Mouse (Mus musculus) c-Kit-negative CD71-positive TER-119-positive erythroid progenitor cells, embryonic 14.5 days (primary cell): ENCODE data around the gene Zfp580.
A peak's percentile ranks its signal among the peaks of the same experiment; 100 is the strongest.

Experiments
- DNase-seq: peaks from one replicate; pipeline ENCODE4 v3.0.0-alpha.2; 2013; ENCODE audit warnings: low read depth, low spot score

The Zfp580 gene

GRCm38 (mm10) chr7:5035628-5036027 lies 15.7 kb upstream of the Zfp580 start:
- DNase-seq, result no peak

DNA sequence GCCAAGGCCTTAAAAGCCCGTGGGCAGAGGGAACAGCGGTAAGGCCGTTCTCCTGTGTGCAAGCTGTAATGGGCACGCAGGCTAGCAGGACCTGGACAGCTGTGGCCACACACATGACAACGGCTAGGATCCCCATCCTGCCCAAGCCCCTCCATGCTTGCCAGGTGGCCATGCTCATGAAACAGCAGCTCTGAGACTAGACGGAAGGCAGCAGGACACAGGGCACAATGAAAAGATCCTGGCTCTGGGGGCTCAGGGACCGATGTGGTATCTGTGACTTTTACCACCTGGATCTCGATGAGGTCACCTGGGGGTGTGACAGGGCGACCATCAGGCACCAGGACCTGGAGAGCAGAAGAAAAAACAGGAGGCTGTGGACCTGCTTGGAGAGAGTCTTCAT lies 15.2 kb upstream of the Zfp580 start:
- DNase-seq, result no peak

DNA sequence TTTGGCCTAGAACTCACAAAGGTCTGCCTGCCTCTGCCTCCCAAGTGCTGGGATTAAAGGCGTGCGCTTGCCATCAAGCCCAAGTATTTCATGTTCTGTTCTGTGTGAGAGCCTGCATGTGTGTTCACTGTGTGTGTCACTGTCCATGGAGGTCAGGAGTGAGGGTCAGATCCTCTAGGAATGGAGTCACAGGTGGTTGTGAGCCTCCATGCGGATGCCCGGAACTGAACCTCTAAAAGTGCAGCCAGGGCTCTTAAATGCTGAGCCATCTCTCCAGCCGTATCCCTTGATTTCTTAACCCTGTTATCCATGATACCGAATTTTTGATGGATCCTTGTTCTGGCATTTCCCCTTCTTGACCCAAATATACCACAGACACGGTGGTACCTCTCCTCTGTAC lies 14.3 kb upstream of the Zfp580 start:
- no peak for DNase-seq

DNA sequence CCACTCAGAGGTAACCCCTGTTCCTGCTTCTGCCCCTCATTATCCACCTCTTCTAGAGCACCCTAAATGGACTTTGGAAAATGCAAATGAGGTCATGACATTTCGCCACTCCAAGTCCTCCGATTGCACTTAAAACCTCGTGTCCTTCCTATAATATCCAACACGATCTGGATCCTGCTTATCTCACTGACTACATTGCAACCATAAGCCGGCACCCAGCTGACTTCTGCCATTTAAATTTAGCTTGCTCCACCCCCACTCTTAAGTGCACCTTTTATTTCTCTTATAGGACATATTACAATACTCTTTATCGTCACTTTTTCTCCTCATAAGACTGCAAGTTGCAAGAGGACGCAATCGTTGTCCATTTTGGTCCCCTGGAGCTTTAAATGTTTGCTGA lies 13.9 kb upstream of the Zfp580 start:
- DNase-seq, result no peak

- peak; percentile 87 for DNase-seq
These were observed 13.1 kb upstream of the Zfp580 start, which contains the start of gene Zfp784 for GRCm38 (mm10) chr7:5038109-5038732. Zfp784 (minus strand) TSS chr7:5038446.

- no peak for DNase-seq
These were observed 12.4 kb upstream of the Zfp580 start for GRCm38 (mm10) chr7:5038940-5039339.

GRCm38 (mm10) chr7:5044981-5045380 lies 6.4 kb upstream of the Zfp580 start:
- DNase-seq, result no peak

DNA sequence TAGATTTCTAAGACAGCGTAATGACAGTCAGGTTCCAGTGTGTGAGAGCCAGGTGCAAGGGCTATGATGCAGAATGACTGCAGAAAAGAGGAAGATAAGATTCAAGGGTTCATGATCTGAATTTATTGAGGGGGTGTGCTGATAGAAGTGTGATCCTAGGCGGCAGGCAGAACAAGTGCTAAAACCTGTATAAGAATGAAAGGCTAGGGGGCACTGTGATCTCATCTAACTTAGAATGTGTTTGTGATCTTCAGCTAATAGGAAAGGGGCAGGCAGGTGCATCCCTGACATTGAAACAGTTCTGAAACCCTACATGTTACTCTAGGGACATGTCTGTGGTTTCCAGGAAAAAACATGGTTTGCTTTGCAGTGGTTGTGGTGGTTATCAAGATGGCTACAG lies 5.2 kb upstream of the Zfp580 start:
- DNase-seq, result no peak

DNA sequence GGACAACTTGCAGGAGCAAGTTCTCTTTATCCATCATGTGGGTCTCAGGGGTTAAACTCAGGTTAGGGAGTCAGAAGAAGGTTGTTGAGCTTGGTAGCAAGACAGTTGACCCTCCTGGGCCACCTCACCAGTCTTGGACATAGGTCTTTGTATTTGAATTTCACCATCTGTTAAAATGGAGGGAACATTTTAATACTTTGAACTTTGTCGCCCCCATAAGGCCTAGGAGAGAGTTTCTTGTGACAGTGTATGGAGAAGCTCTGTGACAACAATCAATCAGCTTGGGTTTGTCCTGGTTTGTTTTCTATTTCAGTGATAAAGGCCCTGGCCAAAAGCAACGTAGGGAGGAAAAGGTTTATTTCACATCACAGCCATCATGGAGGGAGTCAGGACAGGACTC lies 4.0 kb upstream of the Zfp580 start:
- no peak for DNase-seq

- DNase-seq, result no peak
These were observed 1.1 kb downstream of the Zfp580 start for GRCm38 (mm10) chr7:5052438-5052837.

DNA sequence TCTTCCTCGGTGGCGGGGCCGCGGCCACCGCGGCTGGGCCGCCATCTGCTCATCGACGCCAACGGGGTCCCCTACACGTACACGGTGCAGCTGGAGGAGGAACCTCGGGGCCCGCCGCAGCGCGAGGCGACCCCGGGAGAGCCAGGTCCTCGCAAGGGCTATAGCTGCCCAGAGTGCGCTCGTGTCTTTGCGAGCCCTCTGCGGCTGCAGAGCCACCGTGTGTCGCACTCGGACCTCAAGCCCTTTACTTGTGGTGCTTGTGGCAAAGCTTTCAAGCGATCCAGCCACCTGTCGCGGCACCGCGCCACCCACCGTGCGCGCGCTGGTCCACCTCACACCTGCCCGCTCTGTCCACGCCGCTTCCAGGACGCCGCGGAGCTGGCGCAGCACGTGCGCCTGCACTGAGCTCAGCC lies 1.6 kb downstream of the Zfp580 start:
- no peak for DNase-seq

GRCm38 (mm10) chr7:5053456-5054179 lies 2.3 kb downstream of the Zfp580 start:
- no peak for DNase-seq

- no peak for DNase-seq
These were observed 5.4 kb downstream of the Zfp580 start for GRCm38 (mm10) chr7:5056651-5057263.

DNA sequence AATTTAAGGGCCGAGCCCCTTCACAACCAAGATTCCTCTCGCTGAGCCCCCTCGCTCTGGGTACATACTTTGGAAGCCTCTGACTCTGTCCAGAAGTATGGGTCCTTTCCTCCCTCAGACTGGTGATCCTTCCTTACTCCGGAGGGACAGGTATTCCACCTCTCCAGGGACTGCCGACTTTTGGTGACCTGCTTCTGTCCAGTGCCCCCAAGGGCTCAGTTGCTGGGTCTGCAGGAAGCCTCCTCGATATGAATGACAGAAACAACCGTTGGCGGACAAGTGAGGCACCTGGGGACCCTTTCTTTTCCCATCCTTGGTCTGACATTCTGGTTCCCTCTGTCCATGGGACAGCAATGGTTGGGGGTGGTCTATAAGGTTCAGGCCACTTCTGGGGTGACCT lies 6.0 kb downstream of the Zfp580 start:
- no peak for DNase-seq

DNA sequence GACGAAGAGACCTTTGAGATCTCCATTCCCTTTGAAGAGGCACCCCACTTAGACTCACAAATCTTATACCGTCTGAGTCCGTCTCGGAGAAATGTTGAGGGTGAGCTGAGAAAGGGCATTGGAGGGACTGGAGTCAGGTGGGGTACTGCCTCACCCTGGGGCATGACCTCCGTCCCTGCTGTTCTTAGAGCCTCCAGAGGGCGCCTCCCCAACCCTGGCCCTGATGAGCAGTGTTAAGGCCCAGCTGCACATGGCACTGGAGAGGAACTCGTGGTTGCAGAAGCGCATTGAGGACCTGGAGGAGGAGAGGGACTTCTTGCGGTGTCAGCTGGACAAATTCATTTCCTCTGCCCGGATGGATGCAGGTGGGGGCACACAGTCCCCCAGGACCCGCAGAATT lies 6.5 kb downstream of the Zfp580 start:
- no peak for DNase-seq

- DNase-seq, result no peak
These were observed 7.3 kb downstream of the Zfp580 start for GRCm38 (mm10) chr7:5058631-5059030.

GRCm38 (mm10) chr7:5059421-5059820 lies 8.1 kb downstream of the Zfp580 start:
- no peak for DNase-seq

DNA sequence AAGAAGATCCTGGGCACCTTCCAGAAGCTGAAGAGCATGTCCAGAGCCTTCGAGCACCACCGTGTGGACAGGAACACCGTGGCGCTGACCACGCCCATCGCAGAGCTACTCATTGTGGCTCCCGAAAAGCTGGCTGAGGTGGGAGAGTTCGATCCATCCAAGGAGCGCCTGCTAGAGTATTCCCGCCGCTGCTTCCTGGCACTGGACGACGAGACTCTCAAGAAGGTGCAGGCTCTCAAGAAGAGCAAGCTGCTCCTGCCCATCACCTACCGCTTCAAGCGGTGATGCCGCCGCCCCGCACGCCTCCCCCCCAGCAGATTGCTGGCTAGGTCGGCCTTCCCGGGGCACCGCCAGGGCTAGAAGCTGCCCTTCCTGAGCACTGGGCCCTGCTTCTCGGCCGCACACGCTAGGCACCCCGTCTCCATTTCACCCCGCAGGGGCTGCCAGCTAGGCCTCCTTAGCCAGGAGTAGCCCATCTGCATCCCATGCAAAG lies 8.9 kb downstream of the Zfp580 start:
- no peak for DNase-seq

GRCm38 (mm10) chr7:5060944-5061773 lies 9.8 kb downstream of the Zfp580 start:
- DNase-seq, result peak; percentile 92

DNA sequence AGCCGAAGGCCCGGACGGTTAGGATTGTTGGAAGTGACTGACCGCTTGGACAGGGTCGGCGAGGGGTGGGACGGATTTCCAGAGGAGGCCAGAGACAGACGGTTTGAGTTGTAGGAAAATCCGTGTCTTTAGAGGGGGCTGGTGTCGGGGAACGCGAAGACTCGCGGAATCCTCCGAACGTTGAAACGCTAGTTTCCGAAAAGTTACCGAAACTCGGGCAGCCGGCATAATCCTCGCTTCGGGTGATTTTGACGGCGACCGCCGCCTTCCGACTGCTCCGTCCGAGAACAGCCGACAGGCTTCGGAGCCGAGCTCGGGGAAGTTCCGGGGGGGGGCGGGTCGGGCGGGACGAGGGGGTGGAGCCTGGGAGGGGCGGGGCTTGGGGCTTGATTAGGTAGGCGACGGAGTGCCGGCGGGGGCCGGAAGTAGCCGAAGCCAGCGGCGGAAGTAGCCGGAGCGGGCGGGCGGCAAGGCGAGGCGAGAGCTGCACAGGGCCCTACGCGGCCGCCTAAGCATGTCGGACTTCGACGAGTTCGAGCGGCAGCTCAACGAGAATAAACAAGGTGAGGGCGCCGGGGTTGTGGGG lies 10.5 kb downstream of the Zfp580 start, which contains the start of gene U2af2:
Gene U2af2 (plus strand): TSS at position 370 of the 586 bp plus-strand sequence.
- DNase-seq, result peak; percentile 76

- no peak for DNase-seq
These were observed 11.1 kb downstream of the Zfp580 start for GRCm38 (mm10) chr7:5062360-5063001.
